Mouse (Mus musculus) embryonic facial prominence, embryonic 10.5 days (tissue): ENCODE measurements around the gene Cdk2ap1. TPM values are rescaled to one million over a fixed set of nuclear protein-coding genes. Genes with fewer than 3 reads are reported as not detected.
"Not testable (repeated sequence)": the region's sequence is repeated elsewhere in the genome, so short reads cannot be mapped to it uniquely, and the experiment has no call there.

ENCODE experiments used
- DNase-seq: peaks from one replicate; pipeline ENCODE4 v3.0.0-alpha.2; 2017; ENCODE audit warnings: low spot score
- H3K27ac ChIP-seq: fragments of 300-500 bp; sonication (generic); replicated peaks from 2 replicates; pipeline ENCODE4 v1.5.1; 2016; ENCODE audit warnings: mild to moderate bottlenecking
- H3K27me3 ChIP-seq: fragments of 300-500 bp; sonication (generic); replicated peaks from 2 replicates; pipeline ENCODE4 v1.6.1; 2016; ENCODE audit warnings: low read depth, mild to moderate bottlenecking; ENCODE audit not compliant: poor library complexity, severe bottlenecking
- H3K36me3 ChIP-seq: fragments of 300-500 bp; sonication (generic); replicated peaks from 2 replicates; pipeline ENCODE4 v1.6.1; 2016; ENCODE audit warnings: mild to moderate bottlenecking, moderate library complexity
- H3K4me1 ChIP-seq: fragments of 300-500 bp; sonication (generic); 2 replicates; pipeline ENCODE4 v1.6.1; 2016
- H3K4me3 ChIP-seq: fragments of 300-500 bp; sonication (generic); 2 replicates; pipeline ENCODE4 v1.5.1; 2016; ENCODE audit warnings: mild to moderate bottlenecking, moderate library complexity
- H3K9me3 ChIP-seq: fragments of 300-500 bp; sonication (generic); 2 replicates; pipeline ENCODE4 v1.6.1; 2016; ENCODE audit warnings: mild to moderate bottlenecking
- WGBS: fragments of 180-500 bp; shearing (Covaris S2); methylation state at CpG from one replicate; pipeline ENCODE4 v1.1.7; 2016; 5-methylcytosine and 5-hydroxymethylcytosine counted together
- polyA plus RNA-seq: library from polyadenylated mRNA; unstranded; fragments of >200 nt; fragmentation: Nextera tagmentation; extraction: Ambion mirVana; gene quantifications from 2 replicates; pipeline ENCODE4 v1.2.1, GENCODE M21; 2016

Cdk2ap1 gene
- 72.0 and 78.0 TPM in 2 replicates for polyA plus RNA-seq

GRCm38 (mm10) chr5:124362982-124363381 is at the start of gene Cdk2ap1:
Gene Cdk2ap1, minus strand, starts transcription at chr5:124363082.
- 91% methylated on average over 5 of the region's 5 CpGs for WGBS
- H3K27me3 ChIP-seq, H3K4me1 ChIP-seq, H3K9me3 ChIP-seq, H3K4me3 ChIP-seq, H3K27ac ChIP-seq, DNase-seq: not testable (repeated sequence)
- peaks cover 12% of the 10 kb centered on the region for H3K36me3 ChIP-seq

GRCm38 (mm10) chr5:124412163-124412562 is 49.3 kb upstream of the Cdk2ap1 start:
- WGBS = 89% methylated on average over 5 of the region's 5 CpGs

GRCm38 (mm10) chr5:124410808-124411207 is 47.9 kb upstream of the Cdk2ap1 start:
- WGBS = 88% methylated on average over 3 of the region's 3 CpGs
- Histone ChIP-seq H3K36me3 (peaks cover 91% of the 10 kb centered on the region), H3K27ac (no peak overlapping the region)

More at GRCm38 (mm10) chr5:124412163-124412562, 49.3 kb upstream of the Cdk2ap1 start:
- no peak overlapping the region for H3K4me3 ChIP-seq
- no peaks in the 10 kb centered on the region for H3K27me3 ChIP-seq
- no peaks in the 10 kb centered on the region for H3K4me1 ChIP-seq
- peaks cover 88% of the 10 kb centered on the region for H3K36me3 ChIP-seq
- H3K27ac ChIP-seq = no peak overlapping the region
- DNase-seq = no peak
- H3K9me3 ChIP-seq = no peaks in the 10 kb centered on the region

GRCm38 (mm10) chr5:124393726-124394125 is 30.8 kb upstream of the Cdk2ap1 start:
- WGBS = 93% methylated on average over 7 of the region's 7 CpGs
- no peak for DNase-seq
- no peaks in the 10 kb centered on the region for H3K4me1 ChIP-seq
- H3K27me3 ChIP-seq = no peaks in the 10 kb centered on the region
- no peaks in the 10 kb centered on the region for H3K9me3 ChIP-seq
- H3K4me3 ChIP-seq = no peak overlapping the region
- peaks cover 100% of the 10 kb centered on the region for H3K36me3 ChIP-seq
- no peak overlapping the region for H3K27ac ChIP-seq

More at GRCm38 (mm10) chr5:124410808-124411207, 47.9 kb upstream of the Cdk2ap1 start:
- Histone ChIP-seq H3K4me3 (no peak overlapping the region), H3K9me3 (no peaks in the 10 kb centered on the region), H3K4me1 (no peaks in the 10 kb centered on the region), H3K27me3 (no peaks in the 10 kb centered on the region)
- DNase-seq = no peak

- Histone ChIP-seq H3K4me3 (no peak overlapping the region), H3K4me1 (no peaks in the 10 kb centered on the region), H3K9me3 (no peaks in the 10 kb centered on the region), H3K27ac (no peak overlapping the region), H3K27me3 (no peaks in the 10 kb centered on the region), H3K36me3 (peaks cover 100% of the 10 kb centered on the region)
- DNase-seq = no peak
- 95% methylated on average over 4 of the region's 4 CpGs for WGBS
These were observed 29.5 kb upstream of the Cdk2ap1 start for GRCm38 (mm10) chr5:124392412-124392811.

GRCm38 (mm10) chr5:124387932-124388331 is 25.1 kb upstream of the Cdk2ap1 start:
- WGBS = 82% methylated on average over 5 of the region's 5 CpGs
- H3K9me3 ChIP-seq = no peaks in the 10 kb centered on the region
- no peak overlapping the region for H3K27ac ChIP-seq
- no peaks in the 10 kb centered on the region for H3K4me1 ChIP-seq
- no peak for DNase-seq
- peaks cover 99% of the 10 kb centered on the region for H3K36me3 ChIP-seq
- no peak overlapping the region for H3K4me3 ChIP-seq
- no peaks in the 10 kb centered on the region for H3K27me3 ChIP-seq

GRCm38 (mm10) chr5:124380121-124380520 is 17.2 kb upstream of the Cdk2ap1 start:
- H3K4me1 ChIP-seq = no peaks in the 10 kb centered on the region
- WGBS = 98% methylated on average over 1 of the region's 1 CpGs
- H3K27me3 ChIP-seq = no peaks in the 10 kb centered on the region
- H3K27ac ChIP-seq = no peak overlapping the region
- H3K4me3 ChIP-seq = no peak overlapping the region
- H3K36me3 ChIP-seq = peaks cover 97% of the 10 kb centered on the region
- H3K9me3 ChIP-seq = no peaks in the 10 kb centered on the region
- DNase-seq = no peak

- DNase-seq = no peak
- Histone ChIP-seq H3K4me1 (no peaks in the 10 kb centered on the region), H3K36me3 (peaks cover 98% of the 10 kb centered on the region), H3K27ac (no peak overlapping the region), H3K4me3 (no peak overlapping the region), H3K9me3 (no peaks in the 10 kb centered on the region), H3K27me3 (no peaks in the 10 kb centered on the region)
- 86% methylated on average over 4 of the region's 4 CpGs for WGBS
These were observed 14.3 kb upstream of the Cdk2ap1 start for GRCm38 (mm10) chr5:124377149-124377548.

- Histone ChIP-seq H3K36me3 (peaks cover 98% of the 10 kb centered on the region), H3K27ac (no peak overlapping the region), H3K9me3 (no peaks in the 10 kb centered on the region), H3K27me3 (no peaks in the 10 kb centered on the region), H3K4me1 (no peaks in the 10 kb centered on the region), H3K4me3 (no peak overlapping the region)
- WGBS = 89% methylated on average over 1 of the region's 1 CpGs
- DNase-seq = no peak
These were observed 13.5 kb upstream of the Cdk2ap1 start for GRCm38 (mm10) chr5:124376401-124376800.

- H3K9me3 ChIP-seq = no peaks in the 10 kb centered on the region
- WGBS = 98% methylated on average over 7 of the region's 7 CpGs
- peaks cover 98% of the 10 kb centered on the region for H3K36me3 ChIP-seq
These were observed 11.4 kb upstream of the Cdk2ap1 start for GRCm38 (mm10) chr5:124374298-124374697.

GRCm38 (mm10) chr5:124366721-124367120 is 3.8 kb upstream of the Cdk2ap1 start:
- H3K9me3 ChIP-seq = no peaks in the 10 kb centered on the region
- peaks cover 49% of the 10 kb centered on the region for H3K36me3 ChIP-seq
- no peaks in the 10 kb centered on the region for H3K27me3 ChIP-seq
- 88% methylated on average over 3 of the region's 3 CpGs for WGBS
- no peak overlapping the region for H3K27ac ChIP-seq
- H3K4me3 ChIP-seq = no peak overlapping the region
- DNase-seq = no peak
- no peaks in the 10 kb centered on the region for H3K4me1 ChIP-seq

More at GRCm38 (mm10) chr5:124374298-124374697, 11.4 kb upstream of the Cdk2ap1 start:
- no peak for DNase-seq
- H3K4me3 ChIP-seq = no peak overlapping the region
- no peak overlapping the region for H3K27ac ChIP-seq
- H3K4me1 ChIP-seq = no peaks in the 10 kb centered on the region
- no peaks in the 10 kb centered on the region for H3K27me3 ChIP-seq

- Histone ChIP-seq H3K36me3 (peaks cover 40% of the 10 kb centered on the region), H3K27ac (no peak overlapping the region), H3K9me3 (no peaks in the 10 kb centered on the region), H3K4me3 (no peak overlapping the region), H3K4me1 (no peaks in the 10 kb centered on the region), H3K27me3 (no peaks in the 10 kb centered on the region)
- no peak for DNase-seq
- 88% methylated on average over 2 of the region's 2 CpGs for WGBS
These were observed 2.9 kb upstream of the Cdk2ap1 start for GRCm38 (mm10) chr5:124365754-124366153.

GRCm38 (mm10) chr5:124364173-124364918 is 1.5 kb upstream of the Cdk2ap1 start:
- H3K4me3 ChIP-seq = no peak overlapping the region
- H3K4me1 ChIP-seq = no peaks in the 10 kb centered on the region
- 90% methylated on average over 6 of the region's 6 CpGs for whole genome bisulfite sequencing
- H3K27ac ChIP-seq = no peak overlapping the region
- no peak for DNase-seq
- H3K9me3 ChIP-seq = no peaks in the 10 kb centered on the region
- no peaks in the 10 kb centered on the region for H3K27me3 ChIP-seq
- peaks cover 26% of the 10 kb centered on the region for H3K36me3 ChIP-seq
